Mouse (Mus musculus): ENCODE results near the gene Tmem230.
"Not testable (repeated sequence)": the region's sequence is repeated elsewhere in the genome, so short reads cannot be mapped to it uniquely, and the experiment has no call there.

The Tmem230 gene

DNA sequence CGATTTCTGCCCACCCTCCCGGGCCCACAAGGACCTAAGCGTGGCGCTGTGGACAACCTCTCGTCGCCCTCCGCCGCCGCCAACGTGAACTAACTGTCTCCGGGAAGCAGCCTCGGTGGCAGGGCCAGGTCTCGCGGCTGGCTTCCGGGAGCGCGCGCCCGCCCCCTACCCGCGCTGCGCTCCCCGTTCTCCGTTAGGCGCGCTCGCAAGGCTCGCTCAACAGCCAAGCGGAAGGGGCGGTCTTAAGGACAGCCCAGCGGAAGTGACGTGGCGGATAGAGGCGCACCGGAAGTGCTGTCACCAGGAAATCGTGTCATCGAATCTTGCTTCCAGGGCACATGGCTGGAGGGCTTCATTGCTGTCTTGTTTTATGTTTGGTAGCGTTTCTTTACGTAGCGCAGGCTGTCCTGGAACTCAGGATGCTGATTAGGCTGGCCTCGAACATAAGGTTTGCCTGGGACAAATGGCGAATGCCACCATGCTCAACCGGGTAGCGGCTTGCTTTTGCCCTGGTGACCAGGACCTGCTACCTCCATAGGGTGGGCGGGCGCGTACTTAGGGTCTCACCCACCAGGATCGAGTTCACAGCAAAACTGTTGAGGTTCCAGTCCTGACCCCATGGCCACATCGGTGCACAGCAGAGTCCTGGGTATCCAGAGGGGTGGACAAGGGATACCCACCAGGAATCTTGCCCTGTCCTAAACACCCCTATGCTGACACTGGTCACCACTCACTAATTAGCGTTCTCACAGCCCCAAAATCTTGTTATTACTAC, at the start of gene Tmem230:
Gene Tmem230, minus strand, starts transcription at position 269 of the 775 bp plus-strand sequence.
- DNase-seq (ENCODE audit: low spot score in 2 of 2): peak; percentile 89 to 95

- no peak for DNase-seq (ENCODE audit: low spot score in 2 of 2)
Measured at GRCm38 (mm10) chr2:132293694-132294450, 46.3 kb upstream of the Tmem230 start.

DNA sequence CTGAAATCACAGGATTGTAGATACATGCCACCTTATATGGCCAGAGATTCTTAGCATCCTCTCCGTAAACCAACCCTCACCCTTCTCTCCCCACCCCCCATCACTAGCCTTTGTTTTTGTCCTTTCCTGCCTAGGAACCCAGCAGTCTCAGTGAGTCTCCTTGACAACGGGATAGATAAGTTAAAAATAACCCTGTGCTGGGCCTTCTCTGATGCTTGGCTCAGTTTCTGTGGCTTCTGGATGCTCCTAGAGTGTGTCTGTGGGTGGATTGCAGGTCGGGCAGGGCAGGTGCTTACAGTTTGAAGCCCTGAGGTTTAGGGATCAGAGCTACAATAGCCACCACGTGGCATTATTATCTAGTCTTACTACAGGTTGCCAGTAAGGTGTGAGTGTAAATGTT, 44.5 kb upstream of the Tmem230 start:
- DNase-seq (ENCODE audit: low spot score in 2 of 2): no peak

- DNase-seq (ENCODE audit: low spot score in 2 of 2): no peak
Measured at GRCm38 (mm10) chr2:132291265-132291664, 43.7 kb upstream of the Tmem230 start.

DNA sequence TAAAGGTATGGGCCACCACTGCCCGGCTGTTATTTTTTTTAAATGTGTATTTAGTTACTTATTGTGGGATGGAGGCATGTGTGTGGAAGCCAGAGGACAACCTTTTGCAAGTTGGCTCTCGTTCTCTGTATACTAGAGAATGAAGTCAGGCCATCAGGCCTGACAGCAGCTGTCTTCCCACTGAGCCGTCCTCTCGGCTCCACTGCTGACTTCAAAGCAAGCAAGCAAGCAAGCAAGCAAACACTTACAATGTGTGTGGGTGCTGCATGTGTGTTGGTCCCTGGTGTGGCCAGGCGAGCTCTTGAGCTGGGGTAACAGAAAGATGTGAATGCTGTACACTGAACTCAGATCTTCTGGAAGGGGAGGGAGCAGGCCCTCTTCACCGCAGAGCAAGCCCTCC, 43.2 kb upstream of the Tmem230 start:
- DNase-seq (ENCODE audit: low spot score in 2 of 2): no peak

DNA sequence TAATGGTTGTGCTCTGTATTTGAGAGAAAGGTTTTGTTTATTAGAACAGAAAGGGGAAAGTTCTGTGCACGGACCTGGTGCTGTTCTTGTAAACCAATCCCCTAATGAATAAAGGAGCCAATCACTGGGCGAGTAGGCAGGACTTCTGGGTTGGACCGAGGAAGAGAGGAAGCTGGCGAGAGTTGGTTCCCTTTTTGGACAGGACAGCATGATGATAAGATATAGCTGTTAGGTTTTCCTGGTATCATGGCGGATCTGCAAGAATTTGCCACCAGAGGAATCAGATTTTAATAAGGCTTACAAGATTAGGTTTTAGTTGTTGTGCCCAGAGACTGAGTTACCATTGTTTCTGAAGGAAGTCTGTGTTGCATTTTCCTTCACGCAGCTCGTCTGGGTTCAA, 41.6 kb upstream of the Tmem230 start:
- not testable (repeated sequence) for DNase-seq (ENCODE audit: low spot score in 2 of 2)

DNA sequence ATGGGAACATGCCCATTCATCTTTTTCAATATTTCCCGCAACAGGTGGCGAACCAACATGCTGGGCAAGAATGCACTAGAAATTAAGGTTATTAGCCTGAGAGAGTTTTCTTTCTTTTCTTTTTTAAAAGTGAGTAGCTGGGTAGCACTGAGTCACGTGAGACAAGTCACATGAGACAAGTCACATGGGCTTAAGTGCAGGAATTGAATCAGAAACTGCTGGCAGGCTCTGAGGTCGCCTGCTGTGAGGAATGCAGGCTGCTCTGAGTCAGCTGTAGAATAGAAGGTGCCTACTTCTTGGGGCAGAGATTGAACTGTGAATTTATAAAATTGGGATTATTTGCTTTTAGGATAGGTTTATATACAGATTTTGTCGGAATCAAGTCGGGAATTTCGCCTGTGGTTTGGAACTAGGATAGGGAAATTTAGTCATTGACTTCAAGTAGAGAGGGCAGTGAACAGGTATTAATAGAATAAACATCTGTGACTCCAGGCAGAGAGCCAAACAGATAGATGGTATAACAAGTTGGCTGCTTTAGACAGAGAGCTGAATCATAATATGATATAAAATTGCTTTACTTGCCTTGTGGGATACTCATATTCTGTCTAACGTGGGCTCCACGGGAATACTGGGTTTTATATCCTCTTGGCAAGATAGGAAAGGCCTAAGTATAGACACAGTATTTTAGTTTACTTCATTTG, 38.9 kb upstream of the Tmem230 start:
- no peak for DNase-seq (ENCODE audit: low spot score in 2 of 2)

GRCm38 (mm10) chr2:132285722-132286121, 38.1 kb upstream of the Tmem230 start:
- not testable (repeated sequence) for DNase-seq (ENCODE audit: low spot score in 2 of 2)

DNA sequence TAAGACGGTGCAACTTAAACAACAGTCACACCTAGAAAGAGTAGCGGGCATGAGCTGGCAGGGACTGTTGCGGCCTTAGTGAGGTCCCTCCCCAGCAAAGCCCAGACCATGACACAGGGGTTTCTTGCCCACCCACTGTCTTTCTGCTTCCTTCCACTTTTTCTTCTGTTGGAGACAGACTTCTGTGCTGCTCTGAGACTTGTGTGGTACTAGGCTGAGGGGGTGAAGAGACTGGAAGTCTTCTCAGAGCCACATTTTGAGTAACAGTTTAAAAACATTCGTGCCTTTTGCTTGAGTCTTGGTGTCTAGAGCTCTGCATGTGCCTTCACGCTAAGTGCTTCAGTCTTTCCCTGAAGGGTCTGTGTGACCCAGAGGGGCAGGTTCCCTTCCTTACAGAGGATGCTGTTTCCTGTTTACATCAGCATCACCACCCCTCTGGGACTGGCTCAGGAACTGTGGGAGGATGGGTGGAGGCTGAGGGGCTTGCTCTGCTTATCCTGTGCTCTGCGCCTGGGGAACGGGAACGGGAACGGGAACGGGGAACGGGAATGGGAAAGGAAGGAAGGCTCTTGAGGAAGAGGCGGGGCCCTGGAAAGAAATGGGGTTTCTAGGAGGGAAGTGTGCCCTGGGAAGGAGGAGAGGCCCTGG, 37.0 kb upstream of the Tmem230 start:
- no peak for DNase-seq (ENCODE audit: low spot score in 2 of 2)

DNA sequence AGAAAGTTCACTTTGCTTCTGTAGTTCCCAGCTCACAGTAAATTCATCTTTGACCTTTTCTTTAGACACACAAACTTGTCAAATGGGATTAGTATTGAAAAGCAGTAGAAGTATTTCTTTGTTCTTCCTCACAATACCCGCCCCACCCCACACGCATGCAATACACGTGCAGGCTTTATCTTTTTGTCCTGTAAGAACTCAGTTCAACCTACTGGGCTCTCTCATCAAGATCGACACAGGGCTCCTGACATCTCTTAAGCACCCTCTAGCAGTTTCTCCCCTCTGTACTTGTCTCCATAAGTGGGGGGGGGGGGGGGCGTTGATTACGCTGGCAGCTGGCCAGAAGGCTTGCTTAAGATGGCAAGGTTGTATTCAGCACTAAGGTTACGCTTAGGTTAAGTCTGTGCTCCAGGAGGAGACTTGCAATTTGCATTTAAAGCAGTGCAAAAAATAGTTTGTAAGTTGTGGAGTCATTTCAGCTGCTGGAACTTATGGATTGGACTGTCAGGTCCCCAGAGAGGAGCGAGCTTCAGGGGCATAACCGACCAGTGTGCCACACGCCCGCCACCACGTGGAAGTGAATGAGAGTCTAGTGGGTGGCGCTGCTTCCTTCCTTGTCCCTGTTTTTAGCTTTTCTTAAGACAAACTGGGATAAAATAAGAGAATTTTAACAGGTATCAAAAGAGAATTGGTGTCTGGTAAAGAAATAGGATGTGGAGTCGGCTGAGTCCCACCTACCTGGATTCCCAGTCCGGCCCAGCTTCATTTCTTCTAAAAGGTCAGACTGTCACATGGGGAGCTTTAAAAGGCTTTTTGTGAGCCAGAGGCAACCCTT, 35.8 kb upstream of the Tmem230 start:
- DNase-seq (ENCODE audit: low spot score in 2 of 2): no peak

- no peak for DNase-seq (ENCODE audit: low spot score in 2 of 2)
Measured at GRCm38 (mm10) chr2:132282453-132283174, 35.0 kb upstream of the Tmem230 start.

DNA sequence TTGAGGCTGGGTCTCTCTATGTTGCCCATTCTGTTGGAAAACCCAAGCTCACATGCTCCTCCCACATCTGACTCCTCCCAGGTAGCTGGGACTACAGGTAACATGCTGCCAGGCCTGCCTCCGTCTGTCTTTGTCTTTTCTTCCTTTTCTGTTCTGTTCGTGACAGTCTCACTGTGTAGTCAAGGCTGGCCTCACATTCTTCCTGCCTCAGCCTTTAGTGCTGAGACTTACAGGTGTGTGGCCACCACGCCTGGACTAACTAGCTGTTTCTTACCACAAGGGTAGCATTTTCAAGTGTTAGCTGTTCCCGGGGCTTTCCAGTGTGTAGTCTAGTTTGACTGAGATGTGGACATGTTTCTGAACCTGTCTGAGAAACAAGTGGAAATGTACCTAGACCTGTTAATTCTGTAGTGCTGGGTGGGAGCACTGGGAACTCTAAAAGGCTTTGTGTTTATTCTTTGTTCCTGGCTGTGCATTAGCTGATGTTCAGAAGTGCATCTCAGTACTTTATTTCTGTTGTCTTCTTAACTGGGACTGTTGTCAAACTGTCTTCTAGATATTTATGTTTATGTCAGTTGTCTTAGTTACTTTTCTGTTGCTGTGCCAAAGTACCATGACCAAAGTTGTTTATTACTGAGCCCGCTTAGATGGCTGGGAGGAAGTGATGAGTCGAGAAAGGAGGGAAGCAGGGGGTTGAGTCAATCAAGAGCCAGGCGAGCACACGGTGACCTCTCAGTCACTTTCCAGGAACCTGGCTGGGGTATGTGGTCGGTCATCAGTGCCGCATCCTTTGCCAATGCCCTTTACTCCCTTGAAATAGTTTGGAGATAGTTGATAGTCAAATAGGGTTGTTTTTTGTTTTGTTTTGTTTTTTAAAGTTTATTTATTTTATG, 34.2 kb upstream of the Tmem230 start:
- DNase-seq (ENCODE audit: low spot score in 2 of 2): no peak

DNA sequence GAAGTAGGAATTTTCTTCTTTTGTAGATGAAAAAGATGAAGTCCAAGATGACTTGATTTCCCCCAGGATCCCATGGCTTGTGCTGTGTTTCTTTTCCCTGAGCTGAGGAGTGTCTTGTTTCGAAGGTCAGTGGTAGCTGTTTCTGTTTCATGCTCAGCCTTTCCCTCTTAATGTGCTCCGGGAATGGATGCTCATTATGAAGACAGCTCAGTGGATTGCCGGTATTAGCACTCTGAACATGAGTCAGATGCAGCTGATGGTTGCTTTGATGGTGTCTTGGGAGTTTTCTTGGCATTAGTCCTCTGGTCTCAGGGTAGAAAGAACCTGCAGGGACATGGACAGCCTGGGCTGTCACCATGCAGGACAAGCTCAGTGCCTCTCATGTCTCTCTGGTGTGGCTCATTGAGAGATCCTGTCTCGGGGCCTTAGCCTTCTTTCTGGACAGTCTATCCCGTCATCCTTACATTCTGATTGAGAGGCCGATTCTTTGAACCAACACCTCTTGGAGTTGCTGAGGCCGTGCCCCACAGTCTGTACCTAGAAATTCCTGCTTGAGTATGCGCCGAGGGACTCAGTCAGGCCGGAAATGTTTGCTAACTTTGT, 33.0 kb upstream of the Tmem230 start:
- no peak for DNase-seq (ENCODE audit: low spot score in 2 of 2)

- no peak for DNase-seq (ENCODE audit: low spot score in 2 of 2)
Measured at GRCm38 (mm10) chr2:132279978-132280377, 32.4 kb upstream of the Tmem230 start.

DNA sequence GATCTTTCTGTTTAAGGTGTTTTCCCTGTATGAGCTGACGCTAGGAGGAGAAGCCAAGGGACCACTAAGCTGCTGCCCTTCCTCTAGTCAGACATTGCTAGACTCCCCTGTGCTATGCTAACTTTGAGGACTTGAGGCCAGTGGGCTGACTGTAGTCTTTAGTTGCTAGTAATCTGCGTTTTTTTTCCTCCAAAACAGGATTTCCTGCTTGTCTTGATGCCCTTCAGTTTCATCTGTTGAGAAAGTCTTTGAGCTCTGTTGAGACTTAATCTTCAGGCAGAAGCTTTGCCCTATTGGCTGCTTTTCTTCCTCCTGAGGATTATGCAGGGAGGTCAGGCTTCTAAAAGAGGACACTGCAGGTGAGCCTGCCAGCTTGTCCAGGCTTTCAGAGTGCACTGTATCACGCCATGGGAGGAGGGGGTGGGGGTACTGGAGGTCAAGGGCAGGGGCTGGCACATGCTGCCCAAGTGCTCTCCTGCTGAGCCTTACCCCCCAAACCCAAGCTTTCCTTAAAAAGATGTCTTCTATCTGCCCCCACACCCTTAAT, 31.8 kb upstream of the Tmem230 start:
- DNase-seq (ENCODE audit: low spot score in 2 of 2): no peak

GRCm38 (mm10) chr2:132278273-132278853, 30.8 kb upstream of the Tmem230 start:
- no peak for DNase-seq (ENCODE audit: low spot score in 2 of 2)

DNA sequence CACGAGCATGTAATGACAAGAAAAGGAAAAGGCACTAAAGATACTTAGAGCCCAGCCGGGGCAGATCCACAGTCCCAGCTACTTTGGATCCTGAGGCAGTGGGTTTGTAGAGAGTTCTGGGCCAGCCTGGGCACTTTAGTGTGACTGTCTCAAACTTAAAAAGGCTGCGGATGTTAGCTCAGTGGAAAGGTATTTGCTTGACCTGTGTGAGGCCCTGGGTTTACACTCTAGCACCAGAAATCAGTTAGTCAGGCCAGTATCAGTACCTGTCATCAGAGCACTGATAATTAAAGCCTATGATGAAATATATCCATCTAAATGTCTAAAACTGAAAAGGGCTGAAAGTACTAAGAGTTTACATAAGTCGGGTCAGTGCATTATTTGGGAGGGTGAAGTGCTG, 28.6 kb upstream of the Tmem230 start:
- DNase-seq (ENCODE audit: low spot score in 2 of 2): no peak

DNA sequence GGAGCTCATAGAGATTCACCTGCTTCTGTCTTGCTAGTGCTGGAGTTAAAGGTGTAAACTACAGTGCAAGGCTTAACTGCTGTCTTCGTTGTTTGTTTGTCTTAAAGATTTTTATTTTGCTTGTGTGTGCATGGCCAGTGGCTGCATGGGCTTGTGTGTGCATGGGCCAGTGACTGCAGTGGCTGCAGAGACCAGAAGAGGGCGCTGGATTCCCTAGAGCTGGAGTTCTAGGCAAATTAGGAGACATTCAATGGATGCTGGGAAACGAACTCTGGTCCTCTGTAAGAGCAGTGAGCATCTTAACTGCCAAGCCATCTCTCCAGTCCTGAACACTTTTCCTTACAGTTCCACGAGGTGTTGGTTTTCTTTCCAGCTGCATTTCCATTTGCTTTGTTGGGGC, 27.9 kb upstream of the Tmem230 start:
- no peak for DNase-seq (ENCODE audit: low spot score in 2 of 2)

All from urinary bladder, postnatal 4 days (tissue).